Mouse (Mus musculus) hindbrain, embryonic 10.5 days (tissue): ENCODE measurements around the gene Adarb1. TPM values are rescaled to one million over a fixed set of nuclear protein-coding genes. Genes with fewer than 3 reads are reported as not detected.
A peak's percentile ranks its signal among the peaks of the same experiment; 100 is the strongest.

Experiments used
- DNase-seq: peaks from one replicate; pipeline ENCODE4 v3.0.0-alpha.2; 2017; ENCODE audit warnings: low spot score
- H3K27ac ChIP-seq: fragments of 300-500 bp; sonication (generic); 2 replicates; pipeline ENCODE4 v1.5.1; 2016; ENCODE audit warnings: mild to moderate bottlenecking, moderate library complexity
- H3K27me3 ChIP-seq: fragments of 300-500 bp; sonication (generic); 2 replicates; pipeline ENCODE4 v1.6.1; 2016; ENCODE audit warnings: mild to moderate bottlenecking; ENCODE audit not compliant: poor library complexity, insufficient read depth, severe bottlenecking
- H3K36me3 ChIP-seq: fragments of 300-500 bp; sonication (generic); 2 replicates; pipeline ENCODE4 v1.6.1; 2016; ENCODE audit warnings: mild to moderate bottlenecking, moderate library complexity
- H3K4me1 ChIP-seq: fragments of 300-500 bp; sonication (generic); replicated peaks from 2 replicates; pipeline ENCODE4 v1.6.1; 2016; ENCODE audit warnings: mild to moderate bottlenecking
- H3K4me3 ChIP-seq: fragments of 300-500 bp; sonication (generic); 2 replicates; pipeline ENCODE4 v1.5.1; 2016; ENCODE audit warnings: mild to moderate bottlenecking, moderate library complexity
- H3K9me3 ChIP-seq: fragments of 300-500 bp; sonication (generic); 2 replicates; pipeline ENCODE4 v1.6.1; 2016; ENCODE audit warnings: mild to moderate bottlenecking, moderate library complexity
- whole genome bisulfite sequencing: fragments of 180-500 bp; shearing (Covaris S2); methylation state at CpG from one replicate; pipeline ENCODE4 v1.1.7; 2016; 5-methylcytosine and 5-hydroxymethylcytosine counted together
- polyA plus RNA-seq: library from polyadenylated mRNA; unstranded; fragments of >200 nt; fragmentation: Nextera tagmentation; extraction: Ambion mirVana; gene quantifications from 2 replicates; pipeline ENCODE4 v1.2.1, GENCODE M21; 2016

Gene Adarb1
- polyA plus RNA-seq, 1 experiment from 2014 or later = 7.8 TPM

- DNase-seq = no peak
- H3K9me3 ChIP-seq = no peaks in the 10 kb centered on the region
- H3K27ac ChIP-seq = no peak overlapping the region
- H3K4me1 ChIP-seq = peaks cover 12% of the 10 kb centered on the region
- WGBS = 85% methylated on average over 5 of the region's 5 CpGs
- no peaks in the 10 kb centered on the region for H3K27me3 ChIP-seq
- no peaks in the 10 kb centered on the region for H3K36me3 ChIP-seq
- no peak overlapping the region for H3K4me3 ChIP-seq
Observed at GRCm38 (mm10) chr10:77429921-77430320, 11.9 kb upstream of the Adarb1 start.

GRCm38 (mm10) chr10:77427610-77428009 is 9.5 kb upstream of the Adarb1 start:
- Histone ChIP-seq H3K27me3 (no peaks in the 10 kb centered on the region), H3K4me3 (no peak overlapping the region), H3K4me1 (no peaks in the 10 kb centered on the region), H3K36me3 (no peaks in the 10 kb centered on the region), H3K27ac (no peak overlapping the region), H3K9me3 (no peaks in the 10 kb centered on the region)
- WGBS = 66% methylated on average over 2 of the region's 2 CpGs
- DNase-seq = no peak

- 97% methylated on average over 3 of the region's 3 CpGs for WGBS
- Histone ChIP-seq H3K4me1 (peaks cover 26% of the 10 kb centered on the region), H3K27me3 (peaks cover 25% of the 10 kb centered on the region), H3K27ac (no peak overlapping the region), H3K4me3 (no peak overlapping the region), H3K9me3 (no peaks in the 10 kb centered on the region), H3K36me3 (no peaks in the 10 kb centered on the region)
- no peak for DNase-seq
Observed at GRCm38 (mm10) chr10:77420190-77420589, 2.1 kb upstream of the Adarb1 start.

- Histone ChIP-seq H3K4me1 (peaks cover 26% of the 10 kb centered on the region), H3K36me3 (no peaks in the 10 kb centered on the region), H3K4me3 (peak overlapping the region; percentile 80), H3K27ac (peak overlapping the region; percentile 89), H3K9me3 (no peaks in the 10 kb centered on the region), H3K27me3 (peaks cover 28% of the 10 kb centered on the region)
- DNase-seq = peak; percentile 45
- under 1% methylated on average over 66 of the region's 70 CpGs for WGBS
Observed at GRCm38 (mm10) chr10:77417240-77418102, 599 bp downstream of the Adarb1 start.

GRCm38 (mm10) chr10:77416666-77417239 is 1.3 kb downstream of the Adarb1 start:
- Histone ChIP-seq H3K4me1 (peaks cover 26% of the 10 kb centered on the region), H3K27ac (peak overlapping the region; percentile 89; the same call in 1 of the 2 replicates), H3K4me3 (peak overlapping the region; percentile 80), H3K9me3 (no peaks in the 10 kb centered on the region), H3K36me3 (no peaks in the 10 kb centered on the region), H3K27me3 (peaks cover 28% of the 10 kb centered on the region)
- 4% methylated on average over 24 of the region's 24 CpGs for WGBS
- DNase-seq = peak; percentile 31

GRCm38 (mm10) chr10:77415867-77416266 is 2.2 kb downstream of the Adarb1 start:
- WGBS = 80% methylated on average over 5 of the region's 5 CpGs

GRCm38 (mm10) chr10:77413791-77414190 is 4.3 kb downstream of the Adarb1 start:
- 63% methylated on average over 2 of the region's 2 CpGs for WGBS
- no peak for DNase-seq
- Histone ChIP-seq H3K36me3 (no peaks in the 10 kb centered on the region), H3K27me3 (peaks cover 28% of the 10 kb centered on the region), H3K9me3 (no peaks in the 10 kb centered on the region), H3K4me3 (no peak overlapping the region), H3K4me1 (peaks cover 24% of the 10 kb centered on the region), H3K27ac (no peak overlapping the region)

More at GRCm38 (mm10) chr10:77415867-77416266, 2.2 kb downstream of the Adarb1 start:
- H3K27me3 ChIP-seq = peaks cover 28% of the 10 kb centered on the region
- no peaks in the 10 kb centered on the region for H3K36me3 ChIP-seq
- DNase-seq = no peak
- no peak overlapping the region for H3K27ac ChIP-seq
- peaks cover 26% of the 10 kb centered on the region for H3K4me1 ChIP-seq
- no peak overlapping the region for H3K4me3 ChIP-seq
- no peaks in the 10 kb centered on the region for H3K9me3 ChIP-seq

GRCm38 (mm10) chr10:77409154-77409553 is 8.9 kb downstream of the Adarb1 start:
- Histone ChIP-seq H3K9me3 (no peaks in the 10 kb centered on the region), H3K27ac (no peak overlapping the region), H3K4me3 (no peak overlapping the region), H3K4me1 (no peaks in the 10 kb centered on the region), H3K27me3 (no peaks in the 10 kb centered on the region), H3K36me3 (no peaks in the 10 kb centered on the region)
- 81% methylated on average over 2 of the region's 2 CpGs for WGBS
- DNase-seq = no peak

GRCm38 (mm10) chr10:77408241-77408640 is 9.8 kb downstream of the Adarb1 start:
- Histone ChIP-seq H3K4me1 (no peaks in the 10 kb centered on the region), H3K9me3 (no peaks in the 10 kb centered on the region), H3K4me3 (no peak overlapping the region), H3K27ac (no peak overlapping the region), H3K27me3 (no peaks in the 10 kb centered on the region), H3K36me3 (no peaks in the 10 kb centered on the region)
- no peak for DNase-seq
- WGBS = 89% methylated on average over 9 of the region's 9 CpGs

- no peaks in the 10 kb centered on the region for H3K4me1 ChIP-seq
- WGBS = 88% methylated on average over 6 of the region's 6 CpGs
- DNase-seq = no peak
- no peaks in the 10 kb centered on the region for H3K9me3 ChIP-seq
- H3K36me3 ChIP-seq = no peaks in the 10 kb centered on the region
- H3K4me3 ChIP-seq = no peak overlapping the region
- H3K27me3 ChIP-seq = no peaks in the 10 kb centered on the region
- H3K27ac ChIP-seq = no peak overlapping the region
Observed at GRCm38 (mm10) chr10:77406486-77406885, 11.6 kb downstream of the Adarb1 start.

GRCm38 (mm10) chr10:77402463-77402862 is 15.6 kb downstream of the Adarb1 start:
- 75% methylated on average over 1 of the region's 1 CpGs for WGBS
- no peaks in the 10 kb centered on the region for H3K9me3 ChIP-seq
- H3K27ac ChIP-seq = no peak overlapping the region
- H3K4me3 ChIP-seq = no peak overlapping the region
- H3K4me1 ChIP-seq = no peaks in the 10 kb centered on the region
- no peaks in the 10 kb centered on the region for H3K36me3 ChIP-seq
- H3K27me3 ChIP-seq = no peaks in the 10 kb centered on the region
- no peak for DNase-seq

- no peak for DNase-seq
- 91% methylated on average over 6 of the region's 6 CpGs for WGBS
- Histone ChIP-seq H3K4me3 (no peak overlapping the region), H3K9me3 (no peaks in the 10 kb centered on the region), H3K27me3 (no peaks in the 10 kb centered on the region), H3K4me1 (no peaks in the 10 kb centered on the region), H3K27ac (no peak overlapping the region), H3K36me3 (no peaks in the 10 kb centered on the region)
Observed at GRCm38 (mm10) chr10:77401039-77401438, 17.0 kb downstream of the Adarb1 start.

GRCm38 (mm10) chr10:77399938-77400337 is 18.1 kb downstream of the Adarb1 start:
- Histone ChIP-seq H3K27me3 (no peaks in the 10 kb centered on the region), H3K4me3 (no peak overlapping the region), H3K27ac (no peak overlapping the region), H3K36me3 (no peaks in the 10 kb centered on the region), H3K4me1 (no peaks in the 10 kb centered on the region), H3K9me3 (no peaks in the 10 kb centered on the region)
- DNase-seq = no peak
- WGBS = 93% methylated on average over 5 of the region's 5 CpGs
